Mouse (Mus musculus): ENCODE measurements around the gene Hipk3. TPM values are rescaled to one million over a fixed set of nuclear protein-coding genes. Genes with fewer than 3 reads are reported as not detected.
A peak's percentile ranks its signal among the peaks of the same experiment; 100 is the strongest.

Hipk3 gene
- polyA plus RNA-seq, 1 experiment from 2014 or later = 13.5 TPM

GRCm38 (mm10) chr2:104419999-104420398 lies 74.2 kb downstream of the Hipk3 start:
- no peak overlapping the region for H3K4me3 ChIP-seq (ENCODE audit: low read depth, low read length)
- no peak overlapping the region for H3K4me2 ChIP-seq (ENCODE audit: low read depth, severe bottlenecking)
- H3K36me3 ChIP-seq (ENCODE audit: control insufficient read depth, insufficient read depth, low read length) = no peaks in the 10 kb centered on the region
- no peak overlapping the region for H3K27ac ChIP-seq (replicated peaks; ENCODE audit: low read depth, low read length)
- H3K27me3 ChIP-seq (ENCODE audit: control insufficient read depth, insufficient read depth, low read length) = no peaks in the 10 kb centered on the region
- DNase-seq (ENCODE audit: low spot score) = no peak
- ATAC-seq (ENCODE audit: insufficient number of reproducible peaks, low FRiP score, low TSS enrichment, low read depth) = no peak
- no peaks in the 10 kb centered on the region for H3K4me1 ChIP-seq (ENCODE audit: control insufficient read depth, insufficient read depth, low read length)
- H3K9me3 ChIP-seq (ENCODE audit: control insufficient read depth, low read length) = no peaks in the 10 kb centered on the region
- 75% methylated on average over 1 of the region's 1 CpGs for WGBS
- no peak overlapping the region for H3K9ac ChIP-seq (ENCODE audit: low read length)

- no peak for DNase-seq (ENCODE audit: low spot score)
- H3K36me3 ChIP-seq (ENCODE audit: control insufficient read depth, insufficient read depth, low read length) = no peaks in the 10 kb centered on the region
- H3K27me3 ChIP-seq (ENCODE audit: control insufficient read depth, insufficient read depth, low read length) = no peaks in the 10 kb centered on the region
- 76% methylated on average over 2 of the region's 2 CpGs for WGBS
- H3K4me1 ChIP-seq (ENCODE audit: control insufficient read depth, insufficient read depth, low read length) = no peaks in the 10 kb centered on the region
- no peak overlapping the region for H3K4me3 ChIP-seq (ENCODE audit: low read depth, low read length)
- no peaks in the 10 kb centered on the region for H3K9me3 ChIP-seq (ENCODE audit: control insufficient read depth, low read length)
- no peak overlapping the region for H3K4me2 ChIP-seq (ENCODE audit: low read depth, severe bottlenecking)
- no peak for ATAC-seq (ENCODE audit: insufficient number of reproducible peaks, low FRiP score, low TSS enrichment, low read depth)
- H3K27ac ChIP-seq (replicated peaks; ENCODE audit: low read depth, low read length) = no peak overlapping the region
- H3K9ac ChIP-seq (ENCODE audit: low read length) = no peak overlapping the region
Observed at GRCm38 (mm10) chr2:104419411-104419810, 74.8 kb downstream of the Hipk3 start.

GRCm38 (mm10) chr2:104413011-104413410 lies 81.2 kb downstream of the Hipk3 start:
- H3K9me3 ChIP-seq (ENCODE audit: control insufficient read depth, low read length) = no peaks in the 10 kb centered on the region
- no peaks in the 10 kb centered on the region for H3K36me3 ChIP-seq (ENCODE audit: control insufficient read depth, insufficient read depth, low read length)
- no peak overlapping the region for H3K4me3 ChIP-seq (ENCODE audit: low read depth, low read length)
- peaks cover 31% of the 10 kb centered on the region for H3K27me3 ChIP-seq (ENCODE audit: control insufficient read depth, insufficient read depth, low read length)
- WGBS = 83% methylated on average over 3 of the region's 3 CpGs
- DNase-seq (ENCODE audit: low spot score) = no peak
- H3K27ac ChIP-seq (replicated peaks; ENCODE audit: low read depth, low read length) = no peak overlapping the region
- no peak overlapping the region for H3K4me2 ChIP-seq (ENCODE audit: low read depth, severe bottlenecking)
- 0 out of 2 replicates have a peak, but pooled peaks cover 3% of the 10 kb centered on the region for H3K4me1 ChIP-seq (ENCODE audit: control insufficient read depth, insufficient read depth, low read length)
- no peak for ATAC-seq (ENCODE audit: insufficient number of reproducible peaks, low FRiP score, low TSS enrichment, low read depth)
- H3K9ac ChIP-seq (ENCODE audit: low read length) = no peak overlapping the region

- Histone ChIP-seq H3K9me3 (ENCODE audit: control insufficient read depth, low read length) (no peaks in the 10 kb centered on the region), H3K4me2 (ENCODE audit: low read depth, severe bottlenecking) (no peak overlapping the region), H3K27ac (replicated peaks; ENCODE audit: low read depth, low read length) (no peak overlapping the region), H3K27me3 (ENCODE audit: control insufficient read depth, insufficient read depth, low read length) (peaks cover 35% of the 10 kb centered on the region), H3K9ac (ENCODE audit: low read length) (no peak overlapping the region), H3K4me3 (ENCODE audit: low read depth, low read length) (no peak overlapping the region), H3K36me3 (ENCODE audit: control insufficient read depth, insufficient read depth, low read length) (no peaks in the 10 kb centered on the region), H3K4me1 (ENCODE audit: control insufficient read depth, insufficient read depth, low read length) (0 out of 2 replicates have a peak, but pooled peaks cover 3% of the 10 kb centered on the region)
- 28% methylated on average over 4 of the region's 4 CpGs for WGBS
- DNase-seq (ENCODE audit: low spot score) (no peak), ATAC-seq (ENCODE audit: insufficient number of reproducible peaks, low FRiP score, low TSS enrichment, low read depth) (no peak)
Observed at GRCm38 (mm10) chr2:104412496-104412895, 81.8 kb downstream of the Hipk3 start.

GRCm38 (mm10) chr2:104411806-104412205 lies 82.4 kb downstream of the Hipk3 start:
- ATAC-seq (ENCODE audit: insufficient number of reproducible peaks, low FRiP score, low TSS enrichment, low read depth) (no peak), DNase-seq (ENCODE audit: low spot score) (no peak)
- H3K9ac ChIP-seq (ENCODE audit: low read length) = no peak overlapping the region
- H3K4me2 ChIP-seq (ENCODE audit: low read depth, severe bottlenecking) = no peak overlapping the region
- H3K36me3 ChIP-seq (ENCODE audit: control insufficient read depth, insufficient read depth, low read length) = no peaks in the 10 kb centered on the region
- no peak overlapping the region for H3K27ac ChIP-seq (replicated peaks; ENCODE audit: low read depth, low read length)
- peaks cover 38% of the 10 kb centered on the region for H3K27me3 ChIP-seq (ENCODE audit: control insufficient read depth, insufficient read depth, low read length)
- 83% methylated on average over 7 of the region's 7 CpGs for WGBS
- H3K4me1 ChIP-seq (ENCODE audit: control insufficient read depth, insufficient read depth, low read length) = 0 out of 2 replicates have a peak, but pooled peaks cover 3% of the 10 kb centered on the region
- no peaks in the 10 kb centered on the region for H3K9me3 ChIP-seq (ENCODE audit: control insufficient read depth, low read length)
- no peak overlapping the region for H3K4me3 ChIP-seq (ENCODE audit: low read depth, low read length)

GRCm38 (mm10) chr2:104410963-104411545 lies 83.2 kb downstream of the Hipk3 start, which contains the start of gene D430041D05Rik:
D430041D05Rik (minus strand) TSS chr2:104411013.
- Histone ChIP-seq H3K9ac (ENCODE audit: low read length) (peak within 1 kb of the TSS; percentile 66), H3K36me3 (ENCODE audit: control insufficient read depth, insufficient read depth, low read length) (no peaks in the 10 kb centered on the region), H3K27me3 (ENCODE audit: control insufficient read depth, insufficient read depth, low read length) (peaks cover 38% of the 10 kb centered on the region), H3K9me3 (ENCODE audit: control insufficient read depth, low read length) (no peaks in the 10 kb centered on the region), H3K27ac (replicated peaks; ENCODE audit: low read depth, low read length) (no peak within 1 kb of the TSS), H3K4me3 (ENCODE audit: low read depth, low read length) (peak within 1 kb of the TSS; percentile 62), H3K4me2 (ENCODE audit: low read depth, severe bottlenecking) (peak within 1 kb of the TSS; percentile 99), H3K4me1 (ENCODE audit: control insufficient read depth, insufficient read depth, low read length) (0 out of 2 replicates have a peak, but pooled peaks cover 3% of the 10 kb centered on the region)
- no peak for ATAC-seq (ENCODE audit: insufficient number of reproducible peaks, low FRiP score, low TSS enrichment, low read depth)
- WGBS = 64% methylated on average over 4 of the region's 4 CpGs
- DNase-seq (ENCODE audit: low spot score) = no peak

GRCm38 (mm10) chr2:104409851-104410821 lies 84.1 kb downstream of the Hipk3 start:
- H3K9me3 ChIP-seq (ENCODE audit: control insufficient read depth, low read length) = no peaks in the 10 kb centered on the region
- peaks cover 38% of the 10 kb centered on the region for H3K27me3 ChIP-seq (ENCODE audit: control insufficient read depth, insufficient read depth, low read length)
- under 1% methylated on average over 107 of the region's 111 CpGs for WGBS
- H3K9ac ChIP-seq (ENCODE audit: low read length) = peak overlapping the region; percentile 66
- H3K4me1 ChIP-seq (ENCODE audit: control insufficient read depth, insufficient read depth, low read length) = 0 out of 2 replicates have a peak, but pooled peaks cover 3% of the 10 kb centered on the region
- H3K4me3 ChIP-seq (ENCODE audit: low read depth, low read length) = peak overlapping the region; percentile 62
- DNase-seq (ENCODE audit: low spot score) (peak; percentile 65), ATAC-seq (ENCODE audit: insufficient number of reproducible peaks, low FRiP score, low TSS enrichment, low read depth) (peak; percentile 65)
- H3K27ac ChIP-seq (replicated peaks; ENCODE audit: low read depth, low read length) = no peak overlapping the region
- no peaks in the 10 kb centered on the region for H3K36me3 ChIP-seq (ENCODE audit: control insufficient read depth, insufficient read depth, low read length)
- H3K4me2 ChIP-seq (ENCODE audit: low read depth, severe bottlenecking) = peak overlapping the region; percentile 99

- ATAC-seq (ENCODE audit: insufficient number of reproducible peaks, low FRiP score, low TSS enrichment, low read depth) (no peak), DNase-seq (ENCODE audit: low spot score) (no peak)
Observed at GRCm38 (mm10) chr2:104408351-104408750, 85.9 kb downstream of the Hipk3 start.

More at GRCm38 (mm10) chr2:104408351-104408750, 85.9 kb downstream of the Hipk3 start:
- WGBS = 71% methylated on average over 7 of the region's 7 CpGs
- Histone ChIP-seq H3K9ac (ENCODE audit: low read length) (no peak overlapping the region), H3K4me3 (ENCODE audit: low read depth, low read length) (no peak overlapping the region), H3K4me1 (ENCODE audit: control insufficient read depth, insufficient read depth, low read length) (0 out of 2 replicates have a peak, but pooled peaks cover 3% of the 10 kb centered on the region), H3K9me3 (ENCODE audit: control insufficient read depth, low read length) (no peaks in the 10 kb centered on the region), H3K27me3 (ENCODE audit: control insufficient read depth, insufficient read depth, low read length) (peaks cover 38% of the 10 kb centered on the region), H3K36me3 (ENCODE audit: control insufficient read depth, insufficient read depth, low read length) (no peaks in the 10 kb centered on the region), H3K27ac (replicated peaks; ENCODE audit: low read depth, low read length) (no peak overlapping the region), H3K4me2 (ENCODE audit: low read depth, severe bottlenecking) (no peak overlapping the region)
